Mouse (Mus musculus) urinary bladder, postnatal 0 days (tissue): Measurements from ENCODE around the gene Plpp2. TPM values are rescaled to one million over a fixed set of nuclear protein-coding genes. Genes with fewer than 3 reads are reported as not detected.

Experiments used
- microRNA-seq: library from miRNA; unstranded; fragments of <30 nt; microRNA quantifications from one replicate; pipeline ENCODE4, GENCODE M21; 2016
- polyA plus RNA-seq: library from polyadenylated mRNA; unstranded; fragments of >200 nt; fragmentation: Nextera tagmentation; extraction: Ambion mirVana; gene quantifications from 2 replicates; pipeline ENCODE4 v1.2.1, GENCODE M21; 2015

Gene Plpp2
- 30.4 and 31.8 TPM in 2 replicates for polyA plus RNA-seq

GRCm38 (mm10) chr10:79533126-79533911 lies at the start of gene Plpp2:
TSS of gene Plpp2 (minus strand) at chr10:79533796.

DNA sequence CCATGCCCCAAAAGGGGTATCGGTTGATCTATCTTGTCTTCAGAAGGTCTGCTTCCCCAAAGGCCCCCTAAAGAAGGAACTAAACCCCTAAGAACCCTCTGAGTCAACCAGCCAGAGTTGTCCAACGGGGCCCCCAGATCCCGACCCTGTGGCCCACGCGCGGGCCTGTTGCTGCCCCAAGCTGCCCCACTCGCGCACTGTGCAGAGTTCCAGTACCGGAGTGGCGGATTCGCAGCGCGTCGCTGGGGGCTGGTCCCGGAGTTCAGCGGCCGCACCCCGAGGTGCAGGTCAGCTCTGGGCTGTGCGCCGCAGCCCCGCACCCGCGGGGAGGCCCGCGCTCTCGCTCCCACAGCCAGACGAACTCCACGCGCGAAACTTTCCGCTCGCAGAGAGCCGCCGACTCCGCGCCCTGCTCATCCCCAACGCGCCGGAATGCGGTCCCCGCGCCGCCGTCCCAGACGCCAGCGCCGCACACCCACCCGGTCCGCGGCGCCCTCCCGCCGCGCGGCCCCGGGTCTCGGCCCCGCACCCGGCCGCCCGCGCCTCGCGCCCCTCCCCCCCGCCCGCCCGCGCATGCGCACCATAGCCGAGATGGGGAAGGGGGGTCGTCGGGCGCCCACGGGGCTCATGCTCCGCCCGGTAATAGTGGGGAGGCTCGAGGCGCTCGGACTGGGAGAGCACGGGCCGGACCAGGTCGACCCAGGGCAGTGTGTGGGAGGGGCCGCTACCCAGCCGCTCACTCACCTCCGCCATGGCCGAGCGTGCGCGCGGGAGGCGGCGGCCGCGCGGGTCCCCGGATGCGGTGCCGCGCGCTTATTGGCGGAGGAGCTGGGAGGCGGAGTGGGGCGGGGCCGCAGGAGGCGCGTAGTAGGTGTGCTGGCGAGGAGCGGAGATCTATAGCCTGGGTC lies 21.0 kb upstream of the Plpp2 start, which contains the start of gene Mier2:
Gene Mier2 (minus strand): TSS at position 870 of the 908 bp plus-strand sequence.

Small RNA genes within 50 kb of the gene (microRNA-seq; reads per million reads assigned to microRNA genes)
- gene Mir6909, result 0.93 reads per million

Other genes with a start within 250 kb of the Plpp2 start
- not detected in 2 replicates for gene Vmn2r82, start 177.3 kb downstream of the Plpp2 start, polyA plus RNA-seq
- gene Vmn2r83, start 65.1 kb downstream of the Plpp2 start, polyA plus RNA-seq, result not detected in 2 replicates
- 24.2 and 26.1 TPM in 2 replicates for gene Mier2, start 21.4 kb upstream of the Plpp2 start, polyA plus RNA-seq
- gene Theg, start 53.5 kb upstream of the Plpp2 start, polyA plus RNA-seq, result not detected in 2 replicates
- not detected in 2 replicates for gene C2cd4c, start 80.2 kb upstream of the Plpp2 start, polyA plus RNA-seq
- gene Shc2, start 104.1 kb upstream of the Plpp2 start, polyA plus RNA-seq, result 2.1 and 2.5 TPM in 2 replicates
- gene Odf3l2, start 111.9 kb upstream of the Plpp2 start, polyA plus RNA-seq, result not detected in 2 replicates
- gene Madcam1, start 130.8 kb upstream of the Plpp2 start, polyA plus RNA-seq, result 0.35 and 0.39 TPM in 2 replicates
- 47.4 and 51.3 TPM in 2 replicates for gene Tpgs1, start 135.6 kb upstream of the Plpp2 start, polyA plus RNA-seq
- gene Cdc34, start 148.4 kb upstream of the Plpp2 start, polyA plus RNA-seq, result 63.7 and 68.6 TPM in 2 replicates
- gene Gzmm, start 155.2 kb upstream of the Plpp2 start, polyA plus RNA-seq, result 0.16 and 0.48 TPM in 2 replicates
- gene Bsg, start 170.7 kb upstream of the Plpp2 start, polyA plus RNA-seq, result 812 and 845 TPM in 2 replicates
- 0.06 and 0.08 TPM in 2 replicates for gene Hcn2, start 182.8 kb upstream of the Plpp2 start, polyA plus RNA-seq
- gene Polrmt, start 212.8 kb upstream of the Plpp2 start, polyA plus RNA-seq, result 14.4 and 14.7 TPM in 2 replicates
- gene Fgf22, start 221.3 kb upstream of the Plpp2 start, polyA plus RNA-seq, result 0.24 and 0.28 TPM in 2 replicates
- gene Rnf126, start 233.2 kb upstream of the Plpp2 start, polyA plus RNA-seq, result 50.7 and 60.7 TPM in 2 replicates
- 69.7 and 87.0 TPM in 2 replicates for gene Fstl3, start 243.5 kb upstream of the Plpp2 start, polyA plus RNA-seq